Mouse (Mus musculus): ENCODE data around the gene Uqcrc2.

DNA sequence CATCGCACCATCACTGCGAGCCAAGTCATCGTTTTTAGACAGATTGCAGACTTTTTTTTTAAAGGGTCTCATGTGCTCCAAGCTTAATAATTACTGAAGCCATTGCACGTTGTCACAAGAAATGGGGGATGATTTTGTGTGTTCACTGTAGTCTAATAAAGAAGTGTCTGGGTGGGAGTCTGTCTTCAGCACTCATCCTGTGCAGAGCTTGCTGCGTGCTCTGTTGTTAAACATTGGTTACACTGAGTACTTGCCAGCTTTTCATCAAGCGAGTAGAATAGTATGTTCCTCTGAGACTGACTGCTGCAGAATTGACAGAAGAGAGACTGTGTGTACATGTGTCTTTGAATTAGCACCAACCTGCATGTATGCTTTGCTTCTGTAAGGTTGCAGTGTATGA, 50.3 kb downstream of the Uqcrc2 start:
- no peak for TF ChIP-seq CTCF (IDR thresholded peaks at IDR 0.05; ENCODE audit: extremely low read depth, insufficient read depth, low read length)
- no peak for TF ChIP-seq POLR2A (IDR thresholded peaks at IDR 0.05; ENCODE audit: extremely low read depth, insufficient read depth, low read length)
